Mouse (Mus musculus) heart, embryonic 15.5 days (tissue): ENCODE results near the gene Ksr1. TPM values are rescaled to one million over a fixed set of nuclear protein-coding genes. Genes with fewer than 3 reads are reported as not detected.

ENCODE experiments used
- ATAC-seq: fragments of 200-750 bp; cut with Nextera tagmentation; replicated peaks from 2 replicates; pipeline ENCODE4 v1.8.0; 2017; ENCODE audit warnings: low read depth, moderate TSS enrichment; ENCODE audit not compliant: insufficient number of reproducible peaks, insufficient read depth, low FRiP score
- H3K27ac ChIP-seq: fragments of 300-500 bp; sonication (generic); 2 replicates; pipeline ENCODE4 v1.5.1; 2015; ENCODE audit warnings: mild to moderate bottlenecking, inconsistent platforms
- H3K27me3 ChIP-seq: fragments of 300-500 bp; sonication (generic); 2 replicates; pipeline ENCODE4 v1.6.1; 2015; ENCODE audit warnings: inconsistent platforms
- H3K36me3 ChIP-seq: fragments of 300-500 bp; sonication (generic); 2 replicates; pipeline ENCODE4 v1.6.1; 2015; ENCODE audit warnings: mild to moderate bottlenecking, inconsistent platforms
- H3K4me1 ChIP-seq: fragments of 300-500 bp; sonication (generic); replicated peaks from 2 replicates; pipeline ENCODE4 v1.6.1; 2015; ENCODE audit warnings: inconsistent platforms
- H3K4me2 ChIP-seq: fragments of 300-500 bp; sonication (generic); 2 replicates; pipeline ENCODE4 v1.6.1; 2015; ENCODE audit warnings: inconsistent platforms, mild to moderate bottlenecking, moderate library complexity
- H3K4me3 ChIP-seq: fragments of 300-500 bp; sonication (generic); 2 replicates; pipeline ENCODE4 v1.5.1; 2015; ENCODE audit warnings: mild to moderate bottlenecking, inconsistent platforms
- H3K9ac ChIP-seq: fragments of 300-500 bp; sonication (generic); 2 replicates; pipeline ENCODE4 v1.6.1; 2015; ENCODE audit warnings: mild to moderate bottlenecking, inconsistent platforms
- H3K9me3 ChIP-seq: fragments of 300-500 bp; sonication (generic); replicated peaks from 2 replicates; pipeline ENCODE4 v1.6.1; 2016; ENCODE audit warnings: inconsistent platforms
- WGBS: fragments of 180-500 bp; shearing (Covaris S2); methylation state at CpG from one replicate; pipeline ENCODE4 v1.1.7; 2015; ENCODE audit warnings: mixed read lengths; 5-methylcytosine and 5-hydroxymethylcytosine counted together
- polyA plus RNA-seq: library from polyadenylated mRNA; unstranded; fragments of >200 nt; fragmentation: Nextera tagmentation; extraction: Ambion mirVana; gene quantifications from 2 replicates; pipeline ENCODE4 v1.2.1, GENCODE M21; 2015

Ksr1 gene
- polyA plus RNA-seq, 1 experiment from 2014 or later = 3.2 TPM

GRCm38 (mm10) chr11:79075044-79075443 lies 71.2 kb downstream of the Ksr1 start:
- Histone ChIP-seq H3K4me2 (no peak overlapping the region), H3K9me3 (no peaks in the 10 kb centered on the region), H3K27ac (no peak overlapping the region), H3K4me3 (no peak overlapping the region), H3K27me3 (no peaks in the 10 kb centered on the region), H3K9ac (no peak overlapping the region), H3K36me3 (peaks cover 3% of the 10 kb centered on the region; the same call in 1 of the 2 replicates), H3K4me1 (peaks cover 60% of the 10 kb centered on the region)
- ATAC-seq = no peak
- WGBS = 70% methylated on average over 3 of the region's 3 CpGs

GRCm38 (mm10) chr11:79074611-79075010 lies 71.6 kb downstream of the Ksr1 start:
- H3K27me3 ChIP-seq = no peaks in the 10 kb centered on the region
- no peak overlapping the region for H3K9ac ChIP-seq
- H3K4me2 ChIP-seq = no peak overlapping the region
- H3K36me3 ChIP-seq = peaks cover 3% of the 10 kb centered on the region; the same call in 1 of the 2 replicates
- H3K27ac ChIP-seq = no peak overlapping the region
- H3K9me3 ChIP-seq = no peaks in the 10 kb centered on the region
- 87% methylated on average over 3 of the region's 3 CpGs for WGBS
- no peak for ATAC-seq
- H3K4me3 ChIP-seq = no peak overlapping the region
- peaks cover 60% of the 10 kb centered on the region for H3K4me1 ChIP-seq

GRCm38 (mm10) chr11:79073583-79073982 lies 72.6 kb downstream of the Ksr1 start:
- peaks cover 3% of the 10 kb centered on the region; the same call in 1 of the 2 replicates for H3K36me3 ChIP-seq
- H3K27me3 ChIP-seq = no peaks in the 10 kb centered on the region
- ATAC-seq = no peak
- no peak overlapping the region for H3K27ac ChIP-seq
- no peak overlapping the region for H3K9ac ChIP-seq
- no peak overlapping the region for H3K4me3 ChIP-seq
- H3K9me3 ChIP-seq = no peaks in the 10 kb centered on the region
- H3K4me1 ChIP-seq = peaks cover 63% of the 10 kb centered on the region
- H3K4me2 ChIP-seq = no peak overlapping the region
- 84% methylated on average over 4 of the region's 4 CpGs for WGBS

- H3K4me3 ChIP-seq = no peak overlapping the region
- no peaks in the 10 kb centered on the region for H3K9me3 ChIP-seq
- no peak overlapping the region for H3K4me2 ChIP-seq
- WGBS = 79% methylated on average over 8 of the region's 8 CpGs
- no peak overlapping the region; the same call in 1 of the 2 replicates for H3K27ac ChIP-seq
- H3K4me1 ChIP-seq = peaks cover 67% of the 10 kb centered on the region
- H3K9ac ChIP-seq = no peak overlapping the region
- no peaks in the 10 kb centered on the region for H3K27me3 ChIP-seq
- H3K36me3 ChIP-seq = peaks cover 3% of the 10 kb centered on the region; the same call in 1 of the 2 replicates
- no peak for ATAC-seq
These were observed 74.1 kb downstream of the Ksr1 start for GRCm38 (mm10) chr11:79072108-79072507.

- 66% methylated on average over 7 of the region's 7 CpGs for WGBS
- H3K4me3 ChIP-seq = no peak overlapping the region
- no peak overlapping the region for H3K9ac ChIP-seq
- peaks cover 67% of the 10 kb centered on the region for H3K4me1 ChIP-seq
- ATAC-seq = peak; percentile 13; the same call in 1 of the 2 replicates
- no peak overlapping the region for H3K4me2 ChIP-seq
- H3K27ac ChIP-seq = peak overlapping the region; percentile 48
- no peaks in the 10 kb centered on the region for H3K9me3 ChIP-seq
- peaks cover 3% of the 10 kb centered on the region; the same call in 1 of the 2 replicates for H3K36me3 ChIP-seq
- no peaks in the 10 kb centered on the region for H3K27me3 ChIP-seq
These were observed 74.9 kb downstream of the Ksr1 start for GRCm38 (mm10) chr11:79071082-79071972.

- WGBS = 22% methylated on average over 9 of the region's 10 CpGs
- peaks cover 67% of the 10 kb centered on the region for H3K4me1 ChIP-seq
- peak; percentile 65 for ATAC-seq
- 0 out of 2 replicates have a peak overlapping the region, but pooled peaks have one; percentile 0 for H3K4me2 ChIP-seq
- no peak overlapping the region for H3K9ac ChIP-seq
- H3K36me3 ChIP-seq = peaks cover 3% of the 10 kb centered on the region; the same call in 1 of the 2 replicates
- no peaks in the 10 kb centered on the region for H3K27me3 ChIP-seq
- peak overlapping the region; percentile 48 for H3K27ac ChIP-seq
- H3K4me3 ChIP-seq = no peak overlapping the region
- no peaks in the 10 kb centered on the region for H3K9me3 ChIP-seq
These were observed 76.6 kb downstream of the Ksr1 start for GRCm38 (mm10) chr11:79069453-79070153.

GRCm38 (mm10) chr11:79067172-79067571 lies 79.0 kb downstream of the Ksr1 start:
- Histone ChIP-seq H3K27ac (peak overlapping the region; percentile 38), H3K9me3 (no peaks in the 10 kb centered on the region), H3K4me2 (no peak overlapping the region), H3K36me3 (no peaks in the 10 kb centered on the region), H3K4me3 (no peak overlapping the region), H3K9ac (no peak overlapping the region), H3K4me1 (peaks cover 74% of the 10 kb centered on the region), H3K27me3 (no peaks in the 10 kb centered on the region)
- no peak for ATAC-seq
- WGBS = 73% methylated on average over 4 of the region's 4 CpGs

- peaks cover 68% of the 10 kb centered on the region for H3K4me1 ChIP-seq
- H3K27me3 ChIP-seq = no peaks in the 10 kb centered on the region
- peak overlapping the region; percentile 75 for H3K27ac ChIP-seq
- ATAC-seq = no peak
- H3K36me3 ChIP-seq = no peaks in the 10 kb centered on the region
- 67% methylated on average over 2 of the region's 2 CpGs for WGBS
- H3K4me3 ChIP-seq = no peak overlapping the region
- H3K9ac ChIP-seq = no peak overlapping the region
- no peak overlapping the region for H3K4me2 ChIP-seq
- no peaks in the 10 kb centered on the region for H3K9me3 ChIP-seq
These were observed 80.0 kb downstream of the Ksr1 start for GRCm38 (mm10) chr11:79066191-79066530.

- no peak overlapping the region for H3K4me2 ChIP-seq
- 59% methylated on average over 11 of the region's 11 CpGs for whole genome bisulfite sequencing
- no peaks in the 10 kb centered on the region for H3K9me3 ChIP-seq
- peak; percentile 50; the same call in 1 of the 2 replicates for ATAC-seq
- peaks cover 63% of the 10 kb centered on the region for H3K4me1 ChIP-seq
- H3K9ac ChIP-seq = no peak overlapping the region
- peak overlapping the region; percentile 75 for H3K27ac ChIP-seq
- no peaks in the 10 kb centered on the region for H3K36me3 ChIP-seq
- H3K4me3 ChIP-seq = no peak overlapping the region
- no peaks in the 10 kb centered on the region for H3K27me3 ChIP-seq
These were observed 80.6 kb downstream of the Ksr1 start for GRCm38 (mm10) chr11:79065463-79066190.

GRCm38 (mm10) chr11:79064311-79064710 lies 81.9 kb downstream of the Ksr1 start:
- no peak for ATAC-seq
- Histone ChIP-seq H3K4me3 (no peak overlapping the region), H3K4me2 (no peak overlapping the region), H3K9ac (no peak overlapping the region), H3K9me3 (no peaks in the 10 kb centered on the region), H3K27me3 (no peaks in the 10 kb centered on the region), H3K4me1 (peaks cover 58% of the 10 kb centered on the region), H3K36me3 (no peaks in the 10 kb centered on the region), H3K27ac (peak overlapping the region; percentile 75)
- WGBS = 77% methylated on average over 8 of the region's 8 CpGs

GRCm38 (mm10) chr11:79063616-79064015 lies 82.6 kb downstream of the Ksr1 start:
- WGBS = 43% methylated on average over 7 of the region's 7 CpGs
- peak; percentile 61; the same call in 1 of the 2 replicates for ATAC-seq
- no peaks in the 10 kb centered on the region for H3K36me3 ChIP-seq
- H3K27ac ChIP-seq = peak overlapping the region; percentile 64
- H3K4me2 ChIP-seq = no peak overlapping the region
- H3K4me3 ChIP-seq = no peak overlapping the region
- peaks cover 62% of the 10 kb centered on the region for H3K4me1 ChIP-seq
- H3K27me3 ChIP-seq = no peaks in the 10 kb centered on the region
- no peak overlapping the region for H3K9ac ChIP-seq
- H3K9me3 ChIP-seq = no peaks in the 10 kb centered on the region
